Mouse (Mus musculus): Measurements from ENCODE around the gene Tmem50b.

DNA sequence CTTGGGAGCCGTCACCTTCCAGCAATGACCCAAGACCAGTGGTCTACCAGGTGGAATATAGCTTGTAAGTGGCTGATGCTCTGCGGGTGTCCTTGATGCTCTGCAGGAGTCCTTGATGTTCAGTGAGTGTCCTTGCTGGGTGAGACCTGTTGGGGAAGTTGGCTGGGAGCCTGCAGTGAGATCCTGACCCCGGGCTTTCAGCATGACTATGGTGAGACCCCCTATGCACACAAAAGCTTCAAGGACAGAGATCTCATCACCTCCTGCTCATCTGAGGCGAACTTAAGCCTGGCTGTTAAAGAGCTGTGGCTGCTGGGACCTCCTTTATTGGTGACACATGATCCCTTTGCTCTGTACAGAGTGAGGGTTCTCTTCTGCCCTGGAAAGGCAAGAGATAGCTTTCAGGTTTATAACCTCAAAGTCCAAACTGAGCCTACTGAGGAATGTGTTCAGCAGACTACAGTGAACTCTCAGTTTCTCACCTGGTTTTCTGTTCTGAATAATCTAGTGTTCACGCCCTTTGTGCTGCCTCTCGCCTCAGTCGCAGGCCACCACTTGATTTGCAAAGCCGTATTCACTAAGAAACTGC, 42.5 kb downstream of the Tmem50b start:
- TF ChIP-seq GATA1 (IDR thresholded peaks at IDR 0.05; ENCODE audit: low read length): no peak
- TF ChIP-seq TAL1 (IDR thresholded peaks at IDR 0.05; ENCODE audit: low read length): no peak
